Mouse (Mus musculus): ENCODE results near the gene Parvg.

DNA sequence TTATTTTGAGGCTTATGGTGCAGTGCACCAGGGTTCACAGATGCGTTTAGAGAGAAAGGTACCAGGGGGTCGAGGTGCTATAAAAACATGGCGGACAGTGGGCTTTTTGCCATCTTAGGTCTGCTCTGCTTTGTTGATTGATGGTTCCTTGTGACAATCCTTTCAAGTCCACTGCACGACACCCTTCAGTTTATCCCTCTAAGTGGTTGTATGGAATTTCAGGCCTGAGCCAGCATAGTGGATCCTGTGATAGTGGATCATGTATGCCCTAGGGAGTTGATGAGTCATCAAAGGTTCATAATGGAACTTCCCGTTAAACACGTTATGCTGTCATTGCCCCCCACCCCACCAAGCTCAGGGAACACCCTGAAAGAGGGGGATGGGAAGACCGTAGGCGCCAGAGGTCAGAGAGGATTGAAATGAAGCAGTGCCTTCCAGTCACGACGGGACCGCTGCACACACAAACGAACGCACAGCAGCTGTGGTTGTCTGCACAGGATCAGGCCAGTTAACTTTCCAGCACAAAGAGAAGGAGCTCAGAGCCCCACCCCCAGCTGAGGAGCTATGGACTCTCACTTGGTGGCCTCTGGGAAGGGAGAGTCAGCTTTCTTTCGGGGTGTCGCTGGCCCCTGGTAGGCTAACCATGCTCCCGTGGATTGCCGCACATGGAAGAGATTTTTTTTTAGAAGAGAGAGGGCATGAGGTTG lies 42.0 kb downstream of the Parvg start:
- no peak for TF ChIP-seq POLR2A (IDR thresholded peaks at IDR 0.05; ENCODE audit: borderline replicate concordance, control insufficient read depth, low read depth, low read length)
- no peak for TF ChIP-seq CTCF (IDR thresholded peaks at IDR 0.05; ENCODE audit: control insufficient read depth, insufficient read depth, low read length)

Data from bone marrow, adult 2 months (tissue).